ENCODE assay signal across 22 mouse cellular contexts in genomic region chr2:35615366-35615765, GRCm38 (mm10). TPM values are rescaled to one million over a fixed set of nuclear protein-coding genes. Genes with fewer than 3 reads are reported as not detected.
DNase-seq lines count a peak whose midpoint lies in the region; ATAC-seq and TF ChIP-seq lines count a peak whose summit lies in the region.
"Had no signal": no experiment of that assay in that cellular context is flagged by ENCODE, and none has a peak within 500 bp of the region (broad histone marks: within the 10 kb centered on the region; RNA-seq: fewer than 3 reads in every experiment).

No protein-coding gene starts in this region.

- H3K27ac ChIP-seq in heart, adult 2 months = peak overlapping the region; percentile 90
- H3K27ac ChIP-seq in ES-E14 (ENCODE audit: insufficient read depth, low read depth, low read length, poor library complexity, severe bottlenecking) = peak overlapping the region; percentile 54; the same call in 1 of the 2 replicates
- peak overlapping the region; percentile 78; the same call in 1 of the 2 replicates for H3K27ac ChIP-seq in intestine, embryonic 15.5 days
- no peak overlapping the region for H3K27ac ChIP-seq in liver, embryonic 12.5 days
- H3K27ac ChIP-seq: embryonic facial prominence, embryonic 13.5 days; kidney, postnatal 0 days; midbrain, embryonic 12.5 days had no signal

- no peak for DNase-seq in heart, adult 2 months
- no peak for DNase-seq in heart, postnatal 36 days
- no peak for DNase-seq in ES-E14 (ENCODE audit: low read depth, low spot score)
- DNase-seq: adrenal gland, adult 8-10 months; gastrocnemius, postnatal 10 days; kidney, adult 18-20 months; layer of hippocampus, adult 9-11 months; left cerebral cortex, postnatal 4 days; liver, postnatal 0 days; lung, postnatal 14 days; thymus, adult 2 months had no signal

- no peak for ATAC-seq in intestine, embryonic 15.5 days
- no peak for ATAC-seq in granulocyte monocyte progenitor cell, adult 5-6 weeks (replicated peaks; ENCODE audit: poor library complexity, severe bottlenecking)
- ATAC-seq in liver, embryonic 12.5 days = no peak
- ATAC-seq: forebrain, embryonic 14.5 days; hindbrain, embryonic 16.5 days; liver, postnatal 0 days had no signal

- TF ChIP-seq POLR2A in heart, adult 2 months (IDR thresholded peaks at IDR 0.05; ENCODE audit: insufficient read depth, low read depth, low read length) = no peak

- H3K4me3 ChIP-seq in heart, adult 2 months = no peak overlapping the region
- H3K4me3 ChIP-seq in E14TG2a.4 (replicated peaks; ENCODE audit: low read length) (peak overlapping the region; percentile 48), ES-E14 (ENCODE audit: insufficient read depth in 1 of 2, low read depth in 1 of 2, low read length in 2 of 2, poor library complexity in 1 of 2, severe bottlenecking in 1 of 2) (no peak overlapping the region; a peak in 1 of 4 replicates)
- no peak overlapping the region for H3K4me3 ChIP-seq in intestine, embryonic 15.5 days (replicated peaks)
- no peak overlapping the region for H3K4me3 ChIP-seq in liver, embryonic 12.5 days
- H3K4me3 ChIP-seq: embryonic facial prominence, embryonic 13.5 days; erythroblast, embryonic 14.5 days; left cerebral cortex, adult 2 months; midbrain, embryonic 12.5 days had no signal

- no peaks in the 10 kb centered on the region for H3K36me3 ChIP-seq in heart, adult 2 months (ENCODE audit: control insufficient read depth, insufficient read depth, low read length)
- H3K36me3 ChIP-seq in E14TG2a.4 (ENCODE audit: insufficient read depth, low read length) (no peaks in the 10 kb centered on the region), ES-E14 (ENCODE audit: control insufficient read depth, insufficient read depth, low read length, poor library complexity, severe bottlenecking) (no peaks in the 10 kb centered on the region)
- H3K36me3 ChIP-seq in intestine, embryonic 15.5 days = no peaks in the 10 kb centered on the region
- H3K36me3 ChIP-seq in liver, embryonic 12.5 days = no peaks in the 10 kb centered on the region
- H3K36me3 ChIP-seq: embryonic facial prominence, embryonic 13.5 days; midbrain, embryonic 12.5 days had no signal

- H3K4me1 ChIP-seq in heart, adult 2 months (ENCODE audit: control insufficient read depth, insufficient read depth, low read length) = peaks cover 62% of the 10 kb centered on the region
- peaks cover 100% of the 10 kb centered on the region for H3K4me1 ChIP-seq in E14TG2a.4 (replicated peaks; ENCODE audit: low read depth, low read length)
- peaks cover 8 to 58% of the 10 kb centered on the region in 2 experiments for H3K4me1 ChIP-seq in ES-E14 (ENCODE audit: control insufficient read depth in 2 of 2, insufficient read depth in 2 of 2, low read length in 2 of 2, poor library complexity in 1 of 2)
- peaks cover 80% of the 10 kb centered on the region for H3K4me1 ChIP-seq in intestine, embryonic 15.5 days (replicated peaks)
- H3K4me1 ChIP-seq in liver, embryonic 12.5 days = peaks cover 40% of the 10 kb centered on the region

- WGBS in heart, adult 2 months = 70% methylated on average over 4 of the region's 4 CpGs
- 48% methylated on average over 4 of the region's 4 CpGs for WGBS in intestine, embryonic 15.5 days
- 50% methylated on average over 4 of the region's 4 CpGs for WGBS in liver, embryonic 12.5 days (ENCODE audit: insufficient replicate concordance)

- no peak for TF ChIP-seq CTCF in heart, adult 2 months (IDR thresholded peaks at IDR 0.05)
- no peak for TF ChIP-seq CTCF in E14TG2a.4 (conservative IDR thresholded peaks at IDR 0.05; ENCODE audit: low read length)

- H3K4me2 ChIP-seq in intestine, embryonic 15.5 days (replicated peaks) = no peak overlapping the region
- no peak overlapping the region for H3K4me2 ChIP-seq in liver, embryonic 12.5 days
- H3K4me2 ChIP-seq: embryonic facial prominence, embryonic 13.5 days; midbrain, embryonic 12.5 days had no signal

- H3K27me3 ChIP-seq in heart, adult 2 months (ENCODE audit: control insufficient read depth, insufficient read depth, low read length) = no peaks in the 10 kb centered on the region
- H3K27me3 ChIP-seq in E14TG2a.4 (ENCODE audit: insufficient read depth, low read length) = peaks cover 7% of the 10 kb centered on the region; the same call in 1 of the 2 replicates
- no peaks in the 10 kb centered on the region for H3K27me3 ChIP-seq in intestine, embryonic 15.5 days (replicated peaks)
- peaks cover 11% of the 10 kb centered on the region for H3K27me3 ChIP-seq in liver, embryonic 12.5 days (replicated peaks)
- H3K27me3 ChIP-seq: embryonic facial prominence, embryonic 13.5 days had no signal

- no peak overlapping the region for H3K9ac ChIP-seq in heart, adult 2 months (ENCODE audit: low read depth, low read length)
- H3K9ac ChIP-seq in ES-E14 (ENCODE audit: insufficient read depth, low read depth, low read length, poor library complexity, severe bottlenecking) = peak overlapping the region; percentile 41; the same call in 1 of the 2 replicates
- H3K9ac ChIP-seq in intestine, embryonic 15.5 days = no peak overlapping the region
- no peak overlapping the region for H3K9ac ChIP-seq in liver, embryonic 12.5 days
- H3K9ac ChIP-seq: liver, postnatal 0 days; midbrain, embryonic 12.5 days had no signal

- in situ Hi-C loops in ES-E14 (cut with MboI; ENCODE audit: low sequenced_read_pairs in 2 of 2, unreplicated experiment in 2 of 2) = no loop called here

- H3K9me3 ChIP-seq in E14TG2a.4 (ENCODE audit: low read length) (no peaks in the 10 kb centered on the region), ES-E14 (ENCODE audit: control insufficient read depth, insufficient read depth, low read depth, low read length) (no peaks in the 10 kb centered on the region)
- no peaks in the 10 kb centered on the region for H3K9me3 ChIP-seq in intestine, embryonic 15.5 days
- H3K9me3 ChIP-seq in liver, embryonic 12.5 days (replicated peaks) = no peaks in the 10 kb centered on the region
- H3K9me3 ChIP-seq: embryonic facial prominence, embryonic 13.5 days; midbrain, embryonic 12.5 days had no signal

- intact Hi-C loops in heart, adult 2 months (cut with DNase I) = loop anchor here (2.0 kb wide), 1 partner anchor 27 kb away; no protein-coding TSS in a partner anchor
- intact Hi-C loops in heart, postnatal 36 days (cut with DNase I) = no loop called here

- no peak for TF ChIP-seq EP300 in heart, adult 2 months (IDR thresholded peaks at IDR 0.05; ENCODE audit: insufficient read depth, low read depth, low read length)

- H3K79me2 ChIP-seq in heart, adult 2 months (replicated peaks; ENCODE audit: control insufficient read depth, insufficient read depth, low read length) = no peaks in the 10 kb centered on the region

TF ChIP-seq in ES-E14, 5 proteins besides CTCF, POLR2A, EP300 and RAD21:
- TF ChIP-seq ZC3H11A (IDR thresholded peaks at IDR 0.05; ENCODE audit: borderline replicate concordance, low read depth, low read length) (no peak), CHD2 (IDR thresholded peaks at IDR 0.05; ENCODE audit: low read depth, low read length) (no peak), ZNF384 (IDR thresholded peaks at IDR 0.05; ENCODE audit: low read depth, low read length) (no peak), MAFK (IDR thresholded peaks at IDR 0.05; ENCODE audit: insufficient read depth, low read depth, low read length) (no peak), HCFC1 (IDR thresholded peaks at IDR 0.05; ENCODE audit: borderline replicate concordance, insufficient read depth, low read length) (no peak)
TF ChIP-seq in ES-E14: peak in this region for 0.

RNA-seq across cellular contexts. Expression of gene Dab2ip, which starts 57.3 kb away (rescaled TPM):
- total RNA-seq in heart, adult 2 months (2021) = 10 to 100 TPM; 45.6 to 47.9 TPM
- polyA plus RNA-seq in heart, adult 2 months (2012; rRNA removed) = 34.5 and 37.5 TPM in 2 replicates
- total RNA-seq in heart, postnatal 36 days (2021) = 10 to 100 TPM; 41.7 to 54.2 TPM
- total RNA-seq in ES-E14 (2012; rRNA removed) = 46.9 and 70.6 TPM in 2 replicates
- 52.7 and 54.9 TPM in 2 replicates for polyA plus RNA-seq in intestine, embryonic 15.5 days (2015; fragmentation: Nextera tagmentation; extraction: Ambion mirVana)
- 3.6 and 8.0 TPM in 2 replicates for total RNA-seq in granulocyte monocyte progenitor cell, adult 5-6 weeks (2014; fragmentation: Nextera tagmentation)
- 3.0 and 3.9 TPM in 2 replicates for total RNA-seq in granulocyte monocyte progenitor cell, adult 5-6 weeks (2017)
- 8.6 and 13.1 TPM in 2 replicates for polyA plus RNA-seq in liver, embryonic 12.5 days (2016; fragmentation: Nextera tagmentation; extraction: Ambion mirVana)
